Mouse (Mus musculus): ENCODE measurements around the gene Abca3. TPM values are rescaled to one million over a fixed set of nuclear protein-coding genes. Genes with fewer than 3 reads are reported as not detected.
"Not testable (repeated sequence)": the region's sequence is repeated elsewhere in the genome, so short reads cannot be mapped to it uniquely, and the experiment has no call there.

The Abca3 gene
- total RNA-seq, 2 experiments from 2014 or later: 118 to 120 TPM

- DNase-seq (ENCODE audit: low spot score in 2 of 2): no peak
Observed at GRCm38 (mm10) chr17:24378496-24378895, 26.7 kb downstream of the Abca3 start.

GRCm38 (mm10) chr17:24383789-24384188, 32.0 kb downstream of the Abca3 start:
- no peak for DNase-seq (ENCODE audit: low spot score in 2 of 2)

- no peak for DNase-seq (ENCODE audit: low spot score in 2 of 2)
Observed at GRCm38 (mm10) chr17:24388711-24389110, 37.0 kb downstream of the Abca3 start.

- peak; percentile 54 to 60 for DNase-seq (ENCODE audit: low spot score in 2 of 2)
Observed at GRCm38 (mm10) chr17:24389865-24390264, 38.1 kb downstream of the Abca3 start.

GRCm38 (mm10) chr17:24391149-24391548, 39.4 kb downstream of the Abca3 start:
- DNase-seq (ENCODE audit: low spot score in 2 of 2): peak in 1 of 2 experiments; percentile 33

GRCm38 (mm10) chr17:24393527-24393926, 41.8 kb downstream of the Abca3 start:
- DNase-seq (ENCODE audit: low spot score in 2 of 2): no peak

GRCm38 (mm10) chr17:24394456-24394855, 42.7 kb downstream of the Abca3 start:
- no peak for DNase-seq (ENCODE audit: low spot score in 2 of 2)

GRCm38 (mm10) chr17:24402371-24402770, 50.6 kb downstream of the Abca3 start:
- DNase-seq (ENCODE audit: low spot score in 2 of 2): no peak

- no peak for DNase-seq (ENCODE audit: low spot score in 2 of 2)
Observed at GRCm38 (mm10) chr17:24407116-24407803, 55.5 kb downstream of the Abca3 start.

GRCm38 (mm10) chr17:24413557-24414211, 61.9 kb downstream of the Abca3 start:
- DNase-seq (ENCODE audit: low spot score in 2 of 2): no peak

GRCm38 (mm10) chr17:24414230-24414976, 62.7 kb downstream of the Abca3 start, which contains the start of gene Rnps1:
TSS of gene Rnps1 (plus strand) at chr17:24414565.
- peak; percentile 91 to 92 for DNase-seq (ENCODE audit: low spot score in 2 of 2)

- DNase-seq (ENCODE audit: low spot score in 2 of 2): no peak
Observed at GRCm38 (mm10) chr17:24415011-24415410, 63.3 kb downstream of the Abca3 start.

GRCm38 (mm10) chr17:24416051-24416652, 64.4 kb downstream of the Abca3 start:
- DNase-seq (ENCODE audit: low spot score in 2 of 2): no peak

GRCm38 (mm10) chr17:24423114-24423513, 71.4 kb downstream of the Abca3 start:
- DNase-seq (ENCODE audit: low spot score in 2 of 2): no peak

- no peak for DNase-seq (ENCODE audit: low spot score in 2 of 2)
Observed at GRCm38 (mm10) chr17:24424489-24424888, 72.7 kb downstream of the Abca3 start.

- not testable (repeated sequence) for DNase-seq (ENCODE audit: low spot score in 2 of 2)
Observed at GRCm38 (mm10) chr17:24425326-24425725, 73.6 kb downstream of the Abca3 start.

- DNase-seq (ENCODE audit: low spot score in 2 of 2): no peak
Observed at GRCm38 (mm10) chr17:24425905-24426304, 74.2 kb downstream of the Abca3 start.

GRCm38 (mm10) chr17:24426471-24427169, 74.9 kb downstream of the Abca3 start, which contains the start of gene Eci1:
TSS of gene Eci1 (plus strand) at chr17:24426641.
- peak; percentile 87 to 92 for DNase-seq (ENCODE audit: low spot score in 2 of 2)

GRCm38 (mm10) chr17:24427170-24427557, 75.4 kb downstream of the Abca3 start:
- DNase-seq (ENCODE audit: low spot score in 2 of 2): no peak

- DNase-seq (ENCODE audit: low spot score in 2 of 2): peak in 1 of 2 experiments; percentile 39
Observed at GRCm38 (mm10) chr17:24429201-24429983, 77.6 kb downstream of the Abca3 start.

Data from layer of hippocampus, postnatal 10 days (tissue).